Mouse (Mus musculus): ENCODE measurements around the gene Ptprg. TPM values are rescaled to one million over a fixed set of nuclear protein-coding genes. Genes with fewer than 3 reads are reported as not detected.
"Not testable (repeated sequence)": the region's sequence is repeated elsewhere in the genome, so short reads cannot be mapped to it uniquely, and the experiment has no call there.

Ptprg gene
- polyA plus RNA-seq, 1 experiment from 2014 or later = 15.8 TPM

DNA sequence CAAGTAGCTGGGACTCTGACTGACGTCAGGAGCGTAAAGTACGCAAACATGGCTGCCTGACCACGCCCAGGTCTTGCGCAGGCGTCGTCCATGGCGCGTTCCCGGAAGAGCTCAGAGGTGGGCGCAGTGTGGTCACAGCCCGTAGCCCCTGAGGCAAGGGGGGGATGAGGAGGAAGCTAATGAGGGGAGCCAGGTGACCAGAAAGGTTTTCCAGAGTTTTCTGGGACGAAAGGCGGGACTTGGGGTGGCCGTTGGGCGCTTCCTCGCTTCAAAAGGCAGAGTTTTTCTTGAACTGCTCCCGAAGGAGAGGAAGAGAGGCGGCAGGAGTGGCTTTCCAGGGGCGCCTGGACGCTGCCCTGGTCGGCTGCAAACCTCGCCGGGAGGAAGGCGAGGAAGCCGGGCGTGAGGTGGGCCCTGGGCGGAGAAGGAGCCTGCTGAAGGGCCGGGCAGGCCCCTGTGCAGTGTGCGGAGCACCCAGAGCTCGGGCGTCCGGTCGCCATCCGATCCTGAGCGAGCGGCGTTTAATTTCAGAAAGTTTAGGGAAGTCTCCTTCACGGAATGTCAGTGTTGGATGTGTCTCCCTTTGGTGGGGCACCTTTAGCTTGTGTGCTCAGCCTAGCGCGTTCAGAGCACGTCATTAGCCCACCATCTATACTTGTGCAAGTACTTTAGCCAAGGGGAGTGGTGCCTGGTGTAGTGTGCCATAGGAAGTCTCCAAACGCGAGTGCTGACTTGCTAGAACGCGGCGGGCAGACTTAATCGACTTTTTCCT lies 731.0 kb downstream of the Ptprg start, which contains the start of gene 3830406C13Rik:
TSS of gene 3830406C13Rik (plus strand) at position 33 of the 772 bp plus-strand sequence.
- Histone ChIP-seq H3K36me3 (ENCODE audit: control insufficient read depth, insufficient read depth, low read length) (peaks cover 4% of the 10 kb centered on the region; the same call in 1 of the 2 replicates), H3K4me3 (ENCODE audit: control insufficient read depth in 1 of 2, insufficient read depth in 1 of 2, low read depth in 1 of 2, low read length in 2 of 2) (peak within 1 kb of the TSS; percentile 73 to 91), H3K4me1 (ENCODE audit: control insufficient read depth in 2 of 2, insufficient read depth in 2 of 2, low read length in 2 of 2) (0 out of 4 replicates have a peak, but pooled peaks cover 0 to 3% of the 10 kb centered on the region in 2 experiments), H3K27me3 (ENCODE audit: control insufficient read depth, insufficient read depth, low read length) (peaks cover 6% of the 10 kb centered on the region; the same call in 1 of the 2 replicates), H3K27ac (replicated peaks in 1 of 2; ENCODE audit: control insufficient read depth in 1 of 2, insufficient read depth in 1 of 2, low read depth in 2 of 2, low read length in 2 of 2) (peak within 1 kb of the TSS; percentile 86 to 98), H3K9ac (ENCODE audit: low read length) (peak within 1 kb of the TSS; percentile 94), H3K4me2 (ENCODE audit: low read length) (peak within 1 kb of the TSS; percentile 85), H3K9me3 (ENCODE audit: control insufficient read depth, low read length) (no peaks in the 10 kb centered on the region)
- peak; percentile 96 for ATAC-seq (ENCODE audit: insufficient number of reproducible peaks, insufficient read depth, low FRiP score, low read depth)
- WGBS = under 1% methylated on average over 48 of the region's 48 CpGs

DNA sequence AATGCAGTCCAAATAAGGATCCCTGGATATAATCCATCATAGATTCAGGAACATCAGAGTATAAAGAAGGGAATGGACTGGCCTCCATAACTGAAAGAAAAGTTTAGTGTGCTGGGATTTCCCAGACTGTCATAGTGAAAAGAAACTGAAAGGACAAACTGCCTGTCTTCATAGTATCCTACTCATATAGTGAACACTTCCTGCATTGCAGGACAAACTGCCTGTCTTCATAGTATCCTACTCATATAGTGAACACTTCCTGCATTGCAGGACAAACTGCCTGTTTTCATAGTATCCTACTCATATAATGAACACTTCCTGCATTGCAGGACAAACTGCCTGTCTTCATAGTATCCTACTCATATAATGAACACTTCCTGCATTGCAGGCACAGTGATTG lies 736.4 kb downstream of the Ptprg start:
- H3K4me3 ChIP-seq (ENCODE audit: control insufficient read depth in 1 of 2, insufficient read depth in 1 of 2, low read depth in 1 of 2, low read length in 2 of 2); H3K9ac ChIP-seq (ENCODE audit: low read length); H3K4me1 ChIP-seq (ENCODE audit: control insufficient read depth in 2 of 2, insufficient read depth in 2 of 2, low read length in 2 of 2); H3K27me3 ChIP-seq (ENCODE audit: control insufficient read depth, insufficient read depth, low read length); H3K4me2 ChIP-seq (ENCODE audit: low read length); H3K9me3 ChIP-seq (ENCODE audit: control insufficient read depth, low read length); H3K27ac ChIP-seq (replicated peaks in 1 of 2; ENCODE audit: control insufficient read depth in 1 of 2, insufficient read depth in 1 of 2, low read depth in 2 of 2, low read length in 2 of 2); ATAC-seq (ENCODE audit: insufficient number of reproducible peaks, insufficient read depth, low FRiP score, low read depth): not testable (repeated sequence)
- H3K36me3 ChIP-seq (ENCODE audit: control insufficient read depth, insufficient read depth, low read length) = peaks cover 27% of the 10 kb centered on the region

Other genes with a start within 250 kb of the Ptprg start
- gene Gm3839, start 196.8 kb upstream of the Ptprg start, polyA plus RNA-seq (2014; fragmentation: Nextera tagmentation; extraction: Ambion mirVana) = 4.6 and 4.9 TPM in 2 replicates